Mouse (Mus musculus) thymus, adult 2 months (tissue): ENCODE measurements around the gene Dennd1c. TPM values are rescaled to one million over a fixed set of nuclear protein-coding genes. Genes with fewer than 3 reads are reported as not detected.
"Not testable (repeated sequence)": the region's sequence is repeated elsewhere in the genome, so short reads cannot be mapped to it uniquely, and the experiment has no call there.

Source experiments
- DNase-seq: peaks from one replicate; pipeline ENCODE4 v3.0.0; 2021
- H3K27ac ChIP-seq: fragments of 200-500 bp; 2 replicates; pipeline ENCODE4 v1.5.1; 2012; ENCODE audit warnings: low read length, control low read depth; ENCODE audit not compliant: control insufficient read depth, insufficient read depth
- H3K27me3 ChIP-seq: fragments of 200-500 bp; 2 replicates; pipeline ENCODE4 v1.6.1; 2012; ENCODE audit warnings: mild to moderate bottlenecking, low read length, moderate library complexity, mixed read lengths; ENCODE audit not compliant: control insufficient read depth, insufficient read depth
- H3K36me3 ChIP-seq: fragments of 200-500 bp; 2 replicates; pipeline ENCODE4 v1.6.1; 2012; ENCODE audit warnings: mild to moderate bottlenecking, low read length, moderate library complexity; ENCODE audit not compliant: control insufficient read depth, insufficient read depth
- H3K4me1 ChIP-seq: fragments of 200-500 bp; replicated peaks from 2 replicates; pipeline ENCODE4 v1.6.1; 2012; ENCODE audit warnings: low read length; ENCODE audit not compliant: control insufficient read depth, insufficient read depth
- H3K4me3 ChIP-seq: fragments of 200-500 bp; 2 replicates; pipeline ENCODE4 v1.5.1; 2012; ENCODE audit warnings: mild to moderate bottlenecking, low read length, control low read depth, moderate library complexity; ENCODE audit not compliant: control insufficient read depth, insufficient read depth
- CTCF ChIP-seq: fragments of 200-500 bp; IDR thresholded peaks from 2 replicates; pipeline ENCODE4 v1.5.1; 2012; ENCODE audit warnings: mild to moderate bottlenecking, control low read depth, low read length, moderate library complexity, borderline replicate concordance; ENCODE audit not compliant: control insufficient read depth, poor library complexity, insufficient read depth; ENCODE audit errors: extremely low read depth
- POLR2A ChIP-seq: fragments of 200-500 bp; IDR thresholded peaks from 2 replicates; pipeline ENCODE4 v1.6.1; 2012; ENCODE audit warnings: mild to moderate bottlenecking, low read length, control low read depth, moderate library complexity; ENCODE audit not compliant: control insufficient read depth, poor library complexity, insufficient read depth; ENCODE audit errors: extremely low read depth
- WGBS: fragments of 180-500 bp; shearing (Covaris S2); methylation state at CpG from one replicate; pipeline ENCODE4 v1.1.7; 2018; 5-methylcytosine and 5-hydroxymethylcytosine counted together
- polyA plus RNA-seq: library from polyadenylated mRNA; depleted of rRNA; stranded (reverse); fragments of >200 nt; gene quantifications from 2 replicates; pipeline ENCODE4 v1.2.3, GENCODE M21; 2012

Gene Dennd1c
- polyA plus RNA-seq, 1 experiment: 196 TPM

DNA sequence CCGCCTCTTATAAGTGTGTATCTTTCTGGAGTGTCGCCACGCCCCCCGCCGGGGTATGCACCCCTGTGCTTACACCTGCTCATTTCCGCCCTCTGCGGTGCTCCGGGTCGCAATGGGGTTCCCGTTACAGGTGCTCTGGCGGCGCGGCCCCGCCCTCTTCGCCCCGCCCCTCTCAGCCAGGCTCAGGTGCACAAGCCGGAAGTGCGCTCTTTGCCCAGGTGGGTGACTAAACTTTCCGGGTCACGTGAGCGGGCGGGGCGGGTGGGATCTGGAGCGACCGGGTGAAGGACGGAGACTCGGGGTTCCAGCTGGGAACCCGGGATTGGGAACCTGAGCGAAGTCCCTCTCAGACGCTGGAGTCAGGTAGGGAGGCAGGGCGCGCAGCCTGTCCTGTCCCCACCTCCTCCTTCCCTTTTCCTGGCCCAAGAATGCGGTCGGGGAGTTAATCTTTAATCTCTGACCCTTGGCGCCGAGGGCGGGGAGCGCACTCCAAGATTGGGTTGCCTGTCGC lies 16.2 kb downstream of the Dennd1c start:
- WGBS: 2% methylated on average over 39 of the region's 39 CpGs
- TF ChIP-seq CTCF: no peak
- no peak for TF ChIP-seq POLR2A
- no peak overlapping the region for H3K27ac ChIP-seq

GRCm38 (mm10) chr17:57061069-57061468 lies 17.2 kb downstream of the Dennd1c start:
- peak; percentile 22 for DNase-seq
- Histone ChIP-seq H3K4me3 (no peak overlapping the region), H3K36me3 (no peaks in the 10 kb centered on the region), H3K27me3 (peaks cover 3% of the 10 kb centered on the region; the same call in 1 of the 2 replicates), H3K4me1 (peaks cover 26% of the 10 kb centered on the region), H3K27ac (no peak overlapping the region)
- TF ChIP-seq CTCF (no peak), POLR2A (no peak)
- WGBS: 31% methylated on average over 10 of the region's 10 CpGs

More for the DNA sequence above, 16.2 kb downstream of the Dennd1c start:
- DNase-seq: peak; percentile 49
- peaks cover 26% of the 10 kb centered on the region for H3K4me1 ChIP-seq
- H3K27me3 ChIP-seq: peaks cover 3% of the 10 kb centered on the region; the same call in 1 of the 2 replicates
- no peaks in the 10 kb centered on the region; the same call in 1 of the 2 replicates for H3K36me3 ChIP-seq
- peak overlapping the region; percentile 11 for H3K4me3 ChIP-seq

DNA sequence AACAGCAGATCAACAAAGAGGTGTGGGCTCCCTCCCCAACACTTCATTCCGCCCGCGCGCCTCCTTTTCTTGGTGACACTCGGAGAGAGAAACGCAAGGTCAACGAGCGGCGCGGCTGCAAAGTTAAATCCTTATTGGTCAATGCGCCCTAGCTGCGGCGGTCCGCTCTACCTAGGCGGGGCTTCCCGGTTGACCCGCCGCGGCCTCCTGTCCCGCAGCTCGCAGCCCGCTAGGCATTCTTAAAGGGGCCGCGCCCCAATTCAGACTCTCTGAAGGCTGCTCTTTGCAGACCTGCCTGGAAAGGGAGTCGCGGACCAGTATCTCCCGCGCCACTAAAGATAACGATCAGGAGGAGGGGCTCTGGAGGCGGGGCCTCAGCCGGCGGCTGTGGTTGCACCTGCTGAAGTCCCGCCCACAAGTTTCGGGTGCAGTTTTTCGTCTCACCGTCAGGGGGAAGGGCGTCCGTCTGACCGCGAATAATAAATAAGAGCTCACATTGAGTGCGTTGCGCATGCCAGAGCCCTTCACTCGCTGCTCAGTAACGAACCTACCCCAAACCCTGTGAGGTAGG lies 18.0 kb downstream of the Dennd1c start:
- Histone ChIP-seq H3K4me3 (peak overlapping the region; percentile 53), H3K27me3 (peaks cover 3% of the 10 kb centered on the region; the same call in 1 of the 2 replicates), H3K36me3 (no peaks in the 10 kb centered on the region), H3K4me1 (peaks cover 26% of the 10 kb centered on the region), H3K27ac (peak overlapping the region; percentile 52)
- TF ChIP-seq POLR2A (peak; percentile 50; the same call in 1 of the 2 replicates), CTCF (peak; percentile 83; the same call in 1 of the 2 replicates)
- peak; percentile 97 for DNase-seq
- under 1% methylated on average over 44 of the region's 44 CpGs for WGBS

DNA sequence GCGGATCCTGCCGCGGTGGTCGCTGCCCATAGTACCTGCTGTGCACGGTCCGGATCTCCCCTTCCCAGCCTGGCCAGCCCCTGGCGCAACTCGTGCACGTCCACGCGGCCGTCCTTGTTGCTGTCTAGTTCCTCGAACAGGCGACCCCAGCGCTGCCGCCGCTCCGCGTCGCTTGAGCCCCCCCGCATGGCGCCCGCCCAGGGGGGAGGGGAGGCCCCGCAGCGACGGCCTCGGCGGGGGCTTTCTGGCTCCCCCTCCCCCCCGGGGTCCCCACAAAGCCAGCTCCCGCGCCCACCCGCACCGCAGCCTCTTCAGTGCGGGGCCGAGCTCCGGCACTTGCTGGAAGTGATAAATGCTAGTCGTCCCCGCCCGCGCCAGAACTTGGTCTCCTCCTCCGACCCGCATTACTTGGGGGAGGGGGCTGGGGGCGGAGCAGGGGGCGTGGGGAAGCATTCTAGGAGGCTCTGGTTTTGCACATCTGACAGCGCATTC lies 18.8 kb downstream of the Dennd1c start, which contains the start of gene Slc25a23:
Gene Slc25a23, minus strand, starts transcription at position 378 of the 492 bp plus-strand sequence.
- DNase-seq: peak; percentile 77
- H3K27me3 ChIP-seq: peaks cover 3% of the 10 kb centered on the region; the same call in 1 of the 2 replicates
- H3K4me3 ChIP-seq: peak within 1 kb of the TSS; percentile 89
- under 1% methylated on average over 45 of the region's 45 CpGs for whole genome bisulfite sequencing
- TF ChIP-seq POLR2A (no peak), CTCF (no peak)
- peaks cover 26% of the 10 kb centered on the region for H3K4me1 ChIP-seq
- H3K27ac ChIP-seq: peak within 1 kb of the TSS; percentile 52
- H3K36me3 ChIP-seq: 0 out of 2 replicates have a peak, but pooled peaks cover under 1% of the 10 kb centered on the region

- Histone ChIP-seq H3K27me3 (peaks cover 3% of the 10 kb centered on the region; the same call in 1 of the 2 replicates), H3K27ac (no peak within 1 kb of the TSS)
- TF ChIP-seq POLR2A (no peak), CTCF (no peak)
Measured at GRCm38 (mm10) chr17:57058891-57059485, 19.3 kb downstream of the Dennd1c start, which contains the start of gene Crb3. Crb3 (plus strand) TSS chr17:57059105.

DNA sequence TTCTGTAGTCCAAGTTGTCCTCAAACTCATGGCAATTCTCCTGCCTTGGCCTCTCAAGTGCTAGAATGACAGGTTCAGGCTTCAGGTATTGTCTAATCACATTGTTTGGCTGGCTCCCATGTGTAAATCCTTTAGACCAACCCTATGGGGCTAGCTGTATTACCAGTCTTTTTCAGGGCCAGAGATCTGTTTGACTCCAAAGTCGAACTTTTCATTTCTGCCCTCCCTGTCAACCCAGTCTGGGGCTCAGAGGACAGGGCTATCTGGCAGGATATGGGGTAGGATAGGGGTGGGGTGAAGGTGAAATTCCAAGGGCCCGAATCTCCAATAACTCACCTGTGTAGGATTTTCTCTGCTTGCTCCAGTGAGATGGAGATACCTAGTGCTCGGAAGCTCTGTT lies 22.1 kb downstream of the Dennd1c start:
- WGBS: 97% methylated on average over 3 of the region's 3 CpGs
- DNase-seq: no peak
- peaks cover 13% of the 10 kb centered on the region for H3K4me1 ChIP-seq
- TF ChIP-seq POLR2A (no peak), CTCF (no peak)
- H3K4me3 ChIP-seq: no peak overlapping the region
- H3K27me3 ChIP-seq: no peaks in the 10 kb centered on the region
- 0 out of 2 replicates have a peak, but pooled peaks cover 11% of the 10 kb centered on the region for H3K36me3 ChIP-seq
- H3K27ac ChIP-seq: no peak overlapping the region

More at GRCm38 (mm10) chr17:57058891-57059485, 19.3 kb downstream of the Dennd1c start, which contains the start of gene Crb3:
- peak; percentile 23 for DNase-seq
- Histone ChIP-seq H3K4me1 (peaks cover 26% of the 10 kb centered on the region), H3K4me3 (peak within 1 kb of the TSS; percentile 89), H3K36me3 (0 out of 2 replicates have a peak, but pooled peaks cover 5% of the 10 kb centered on the region)
- WGBS: 13% methylated on average over 21 of the region's 22 CpGs

DNA sequence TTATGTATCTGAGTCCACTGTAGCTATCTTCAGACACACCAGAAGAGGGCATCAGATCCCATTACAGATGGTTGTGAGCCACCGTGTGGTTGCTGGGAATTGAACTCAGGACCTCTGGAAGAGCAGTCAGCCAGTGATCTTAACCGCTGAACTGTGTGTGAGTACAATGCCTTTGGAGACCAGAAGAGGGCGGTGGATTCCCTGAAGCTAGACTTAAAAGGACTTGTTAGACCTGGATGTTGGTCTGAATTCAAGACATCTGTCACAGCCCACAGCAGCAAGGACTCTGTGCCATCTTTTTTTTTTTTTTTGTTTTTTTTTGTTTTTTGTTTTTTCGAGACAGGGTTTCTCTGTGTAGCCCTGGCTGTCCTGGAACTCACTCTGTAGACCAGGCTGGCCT lies 26.6 kb downstream of the Dennd1c start:
- H3K27me3 ChIP-seq, H3K4me1 ChIP-seq, H3K4me3 ChIP-seq, H3K27ac ChIP-seq: not testable (repeated sequence)
- H3K36me3 ChIP-seq: 0 out of 2 replicates have a peak, but pooled peaks cover 11% of the 10 kb centered on the region
- peak; percentile 49 for DNase-seq
- WGBS: 87% methylated on average over 4 of the region's 4 CpGs
